ENCODE assay signal across 12 mouse cellular contexts in the genomic region with DNA sequence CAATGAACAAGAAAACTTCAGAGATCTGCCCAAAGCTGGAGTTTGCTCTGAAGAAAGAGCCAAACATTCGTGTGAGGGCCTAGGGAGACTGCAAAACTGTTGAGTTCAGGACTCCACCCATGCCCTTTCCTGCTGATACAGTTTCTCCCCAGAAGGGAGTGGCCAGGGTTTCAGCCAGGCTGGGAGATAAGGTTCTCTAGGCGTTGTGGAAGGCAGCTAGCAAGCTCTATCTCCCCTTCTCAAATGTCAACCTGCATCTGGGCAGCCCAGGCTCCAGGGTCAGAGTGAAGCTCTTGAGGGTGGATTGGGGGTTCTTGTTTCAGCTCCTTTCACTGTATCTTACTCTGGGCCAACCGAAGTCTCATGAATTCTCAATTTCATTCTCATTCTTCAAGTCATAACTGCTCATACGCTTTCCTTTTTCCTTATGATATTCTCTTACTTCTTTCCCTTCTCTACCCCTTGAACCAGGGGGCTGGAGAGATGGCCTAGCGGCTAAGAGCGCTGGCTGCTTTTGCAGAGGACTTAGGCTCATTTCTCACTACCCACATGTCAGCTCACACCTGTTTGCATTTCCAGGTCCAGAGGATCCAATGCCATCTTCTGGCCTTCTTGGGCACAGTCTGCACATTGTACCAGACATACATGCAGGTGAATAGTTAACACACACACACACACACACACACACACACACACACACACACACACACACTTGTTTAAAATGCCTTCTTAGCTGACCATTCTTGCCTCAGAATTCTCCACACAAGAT. TPM values are rescaled to one million over a fixed set of nuclear protein-coding genes. Genes with fewer than 3 reads are reported as not detected.
DNase-seq lines count a peak whose midpoint lies in the region; TF ChIP-seq lines count a peak whose summit lies in the region.
"Had no signal": no experiment of that assay in that cellular context is flagged by ENCODE, and none has a peak within 500 bp of the region (broad histone marks: within the 10 kb centered on the region; RNA-seq: fewer than 3 reads in every experiment).

No protein-coding gene starts in this region.

- no peaks in the 10 kb centered on the region for H3K27me3 ChIP-seq in heart, embryonic 10.5 days (ENCODE audit: insufficient read depth, poor library complexity, severe bottlenecking)
- H3K27me3 ChIP-seq in MEL (ENCODE audit: control insufficient read depth in 1 of 2, insufficient read depth in 2 of 2, low read length in 2 of 2): no peaks in the 10 kb centered on the region
- H3K27me3 ChIP-seq: neural tube, embryonic 15.5 days had no signal

- H3K4me3 ChIP-seq in heart, embryonic 10.5 days: no peak overlapping the region
- H3K4me3 ChIP-seq in MEL (ENCODE audit: control insufficient read depth in 1 of 2, insufficient read depth in 1 of 2, low read depth in 2 of 2, low read length in 2 of 2): peak overlapping the region; percentile 3 to 10; a peak in 2 of 4 replicates
- H3K4me3 ChIP-seq: neural tube, embryonic 15.5 days had no signal

- H3K4me1 ChIP-seq in heart, embryonic 10.5 days: peaks cover 31% of the 10 kb centered on the region
- H3K4me1 ChIP-seq in MEL (ENCODE audit: control insufficient read depth in 1 of 2, insufficient read depth in 2 of 2, low read length in 2 of 2): peaks cover 35 to 54% of the 10 kb centered on the region in 2 experiments

- peak; percentile 96 to 98 for TF ChIP-seq EP300 in MEL (IDR thresholded peaks at IDR 0.05; ENCODE audit: low read depth in 1 of 2, low read length in 2 of 2)

- peak in 1 of 2 experiments; percentile 90; a peak in 2 of 4 replicates for TF ChIP-seq POLR2A in MEL (IDR thresholded peaks at IDR 0.05; ENCODE audit: control insufficient read depth in 1 of 2, insufficient read depth in 1 of 2, low read depth in 1 of 2, low read length in 2 of 2, poor library complexity in 1 of 2)

- H3K9me3 ChIP-seq in heart, embryonic 10.5 days: no peaks in the 10 kb centered on the region
- no peaks in the 10 kb centered on the region for H3K9me3 ChIP-seq in MEL (replicated peaks; ENCODE audit: insufficient read depth, low read length)
- H3K9me3 ChIP-seq: neural tube, embryonic 15.5 days had no signal

- H3K27ac ChIP-seq in heart, embryonic 10.5 days: peak overlapping the region; percentile 83; the same call in 1 of the 2 replicates
- peak overlapping the region; percentile 99 for H3K27ac ChIP-seq in MEL (ENCODE audit: control insufficient read depth, low read depth, low read length)
- H3K27ac ChIP-seq: hindbrain, embryonic 14.5 days; neural tube, embryonic 15.5 days had no signal

- H3K36me3 ChIP-seq in heart, embryonic 10.5 days: no peaks in the 10 kb centered on the region
- peaks cover 0 to 50% of the 10 kb centered on the region in 2 experiments; a peak in 2 of 4 replicates for H3K36me3 ChIP-seq in MEL (ENCODE audit: control insufficient read depth in 1 of 2, insufficient read depth in 2 of 2, low read length in 2 of 2)
- H3K36me3 ChIP-seq: neural tube, embryonic 15.5 days had no signal

- no peak for TF ChIP-seq RAD21 in MEL (IDR thresholded peaks at IDR 0.05; ENCODE audit: low read depth, low read length)

- H3K9ac ChIP-seq in MEL (ENCODE audit: control insufficient read depth, low read depth, low read length, poor library complexity, severe bottlenecking): peak overlapping the region; percentile 73
- H3K9ac ChIP-seq: hindbrain, embryonic 14.5 days; neural tube, embryonic 15.5 days had no signal

- H3K79me2 ChIP-seq in MEL (ENCODE audit: control insufficient read depth, insufficient read depth, low read length, poor library complexity): no peaks in the 10 kb centered on the region; the same call in 1 of the 2 replicates

- intact Hi-C loops in heart, postnatal 14 days (cut with DNase I): no loop called here
- intact Hi-C loops in left cerebral cortex, postnatal 25 days (cut with DNase I): loop anchor here (5.0 kb wide), 1 partner anchor 135 kb away; no protein-coding TSS in a partner anchor

- DNase-seq in heart, embryonic 10.5 days (ENCODE audit: low spot score): peak; percentile 94
- DNase-seq in heart, adult 8-10 months (ENCODE audit: low spot score): no peak
- DNase-seq in MEL (ENCODE audit: low read depth, low spot score): peak; percentile 96
- DNase-seq in heart, postnatal 14 days: peak; percentile 30 to 36
- DNase-seq in lung, postnatal 10 days: peak; percentile 37
- no peak for DNase-seq in thymus, postnatal 36 days
- DNase-seq in adrenal gland, postnatal 10 days: no peak
- DNase-seq in left cerebral cortex, postnatal 25 days (ENCODE audit: low spot score in 2 of 2): no peak
- DNase-seq: adrenal gland, postnatal 25 days had no signal

- 43% methylated on average over 6 of the region's 6 CpGs for WGBS in heart, embryonic 10.5 days

- no peak for TF ChIP-seq CTCF in MEL (IDR thresholded peaks at IDR 0.05 in 2 of 3, conservative IDR thresholded peaks at IDR 0.05 in 1 of 3; ENCODE audit: control insufficient read depth in 1 of 3, insufficient read depth in 1 of 3, low read depth in 2 of 3, low read length in 3 of 3, poor library complexity in 1 of 3, severe bottlenecking in 1 of 3)

TF ChIP-seq in MEL, 35 proteins besides CTCF, POLR2A, EP300 and RAD21 (continues in another document):
- TF ChIP-seq USF1 (IDR thresholded peaks at IDR 0.05; ENCODE audit: low read depth, low read length) (no peak), GABPA (IDR thresholded peaks at IDR 0.05; ENCODE audit: low read depth, low read length) (no peak), NELFE (IDR thresholded peaks at IDR 0.05; ENCODE audit: low read depth, low read length) (peak; percentile 83), ETS1 (IDR thresholded peaks at IDR 0.05; ENCODE audit: low read depth, low read length) (peak; percentile 94), ZC3H11A (IDR thresholded peaks at IDR 0.05; ENCODE audit: low read depth, low read length) (no peak), E2F4 (IDR thresholded peaks at IDR 0.05; ENCODE audit: borderline replicate concordance, low read depth, low read length) (no peak), MXI1 (IDR thresholded peaks at IDR 0.05; ENCODE audit: low read depth, low read length) (peak; percentile 52; the same call in 1 of the 2 replicates), MYC (IDR thresholded peaks at IDR 0.05; ENCODE audit: low read depth, low read length) (0 out of 2 replicates have a peak, but pooled peaks have one; percentile 7), SMC3 (IDR thresholded peaks at IDR 0.05; ENCODE audit: low read depth, low read length) (no peak), UBTF (IDR thresholded peaks at IDR 0.05; ENCODE audit: borderline replicate concordance, insufficient read depth, low read depth, low read length) (0 out of 2 replicates have a peak, but pooled peaks have one; percentile 74), ZKSCAN1 (IDR thresholded peaks at IDR 0.05; ENCODE audit: low read depth, low read length) (no peak), CHD2 (IDR thresholded peaks at IDR 0.05; ENCODE audit: low read length) (no peak), TCF12 (IDR thresholded peaks at IDR 0.05; ENCODE audit: low read depth, low read length) (peak; percentile 93), ZMIZ1 (IDR thresholded peaks at IDR 0.05; ENCODE audit: low read depth, low read length) (peak; percentile 91), SIN3A (IDR thresholded peaks at IDR 0.05; ENCODE audit: low read length) (peak; percentile 93), CHD1 (IDR thresholded peaks at IDR 0.05; ENCODE audit: low read depth, low read length) (peak; percentile 76; the same call in 1 of the 2 replicates), JUND (IDR thresholded peaks at IDR 0.05; ENCODE audit: low read depth, low read length) (peak; percentile 74), GATA1 (IDR thresholded peaks at IDR 0.05; ENCODE audit: low read depth, low read length) (peak; percentile 96), MAZ (IDR thresholded peaks at IDR 0.05; ENCODE audit: low read depth, low read length) (no peak; the same call in 1 of the 2 replicates), HCFC1 (IDR thresholded peaks at IDR 0.05; ENCODE audit: low read depth, low read length) (0 out of 2 replicates have a peak, but pooled peaks have one; percentile 34), POLR2AphosphoS5 (IDR thresholded peaks at IDR 0.05; ENCODE audit: borderline replicate concordance, low read depth, low read length) (no peak), POLR2AphosphoS2 (IDR thresholded peaks at IDR 0.05; ENCODE audit: low read length) (peak; percentile 77), MEF2A (IDR thresholded peaks at IDR 0.05; ENCODE audit: extremely low read depth, insufficient replicate concordance, low read depth, low read length, poor library complexity, severe bottlenecking) (no peak), ELF1 (IDR thresholded peaks at IDR 0.05; ENCODE audit: low read depth, low read length) (no peak), KAT2A (conservative IDR thresholded peaks at IDR 0.05; ENCODE audit: low read depth, low read length) (no peak), TAL1 (IDR thresholded peaks at IDR 0.05; ENCODE audit: low read length) (peak; percentile 75), USF2 (IDR thresholded peaks at IDR 0.05; ENCODE audit: borderline replicate concordance in 1 of 2, insufficient read depth in 1 of 2, low read depth in 1 of 2, low read length in 2 of 2) (no peak), TBP (IDR thresholded peaks at IDR 0.05; ENCODE audit: low read depth, low read length) (peak; percentile 96), BHLHE40 (IDR thresholded peaks at IDR 0.05; ENCODE audit: borderline replicate concordance, low read depth, low read length) (no peak), ZNF384 (IDR thresholded peaks at IDR 0.05; ENCODE audit: low read depth, low read length) (no peak), NRF1 (IDR thresholded peaks at IDR 0.05; ENCODE audit: insufficient read depth, low read depth, low read length, poor library complexity, severe bottlenecking) (no peak), MYB (IDR thresholded peaks at IDR 0.05; ENCODE audit: low read depth, low read length) (peak; percentile 82), MAX (IDR thresholded peaks at IDR 0.05; ENCODE audit: low read length) (peak; percentile 30; the same call in 1 of the 2 replicates), MAFK (IDR thresholded peaks at IDR 0.05; ENCODE audit: borderline replicate concordance, low read depth, low read length) (no peak)

RNA-seq across cellular contexts. Expression of a gene that starts 25.0 kb away (rescaled TPM):
- 0.11 and 1.9 TPM in 2 replicates for polyA plus RNA-seq in heart, embryonic 10.5 days (2016; fragmentation: Nextera tagmentation; extraction: Ambion mirVana)
- total RNA-seq in heart, adult 8-10 months (2022): under 1 TPM in 1 of 4 experiments, not detected in 3; 0.26 TPM
- total RNA-seq in MEL (2012; rRNA removed): not detected in 2 replicates
- under 1 TPM in 1 of 2 experiments, not detected in 1; 0.07 TPM for polyA plus RNA-seq in MEL (2012; ENCODE audit: insufficient read depth in 1 of 2, insufficient read length in 2 of 2, low read depth in 1 of 2, low replicate concordance in 2 of 2, missing spikeins in 1 of 2)
- under 1 TPM in 1 of 2 experiments, not detected in 1; 0.36 TPM for total RNA-seq in heart, postnatal 14 days (2021)
- 10 to 100 TPM; 26.4 to 55.7 TPM for total RNA-seq in adrenal gland, postnatal 10 days (2021)
- total RNA-seq in left cerebral cortex, postnatal 25 days (2021): under 1 TPM in 1 of 2 experiments, not detected in 1; 0.37 TPM
- total RNA-seq: adrenal gland, postnatal 25 days had no signal
- polyA plus RNA-seq: CD4-positive, CD25-positive, alpha-beta regulatory T cell, adult 4 months had no signal

Comparison
In these comparisons a context has a peak if more than half of its experiments do, and no peak if none do; other contexts are left out.
1. DNase-seq: peak in heart, embryonic 10.5 days (single experiment), MEL (single experiment), heart, postnatal 14 days (2 of 2) and lung, postnatal 10 days (single experiment); none in heart, adult 8-10 months (single experiment), thymus, postnatal 36 days (0 of 2), adrenal gland, postnatal 10 days (single experiment) and left cerebral cortex, postnatal 25 days (0 of 2).
2. RNA of a gene that starts 25.0 kb away (total RNA-seq): 26.4 to 55.7 TPM in adrenal gland, postnatal 10 days; 0.37 TPM in left cerebral cortex, postnatal 25 days, 0.36 TPM in heart, postnatal 14 days, 0.26 TPM in heart, adult 8-10 months and not detected in MEL; every median in the first group is over 10 times any median in the second.